ENCODE assay signal across 8 mouse cellular contexts in genomic region chr7:99980132-99980591, GRCm38 (mm10). TPM values are rescaled to one million over a fixed set of nuclear protein-coding genes. Genes with fewer than 3 reads are reported as not detected.
A peak's percentile ranks its signal among the peaks of the same experiment; 100 is the strongest.
DNase-seq lines count a peak whose midpoint lies in the region; ATAC-seq and TF ChIP-seq lines count a peak whose summit lies in the region.

TSS of gene Rnf169 (minus strand) at chr7:99980448.

- peak within 1 kb of the TSS; percentile 77 for H3K4me2 ChIP-seq in forebrain, embryonic 14.5 days (ENCODE audit: low read length)
- peak within 1 kb of the TSS; percentile 69 for H3K4me2 ChIP-seq in lung, embryonic 14.5 days

- TF ChIP-seq CTCF in layer of hippocampus, adult 2 months (conservative IDR thresholded peaks at IDR 0.05), result no peak
- TF ChIP-seq CTCF in lung, embryonic 14.5 days (IDR thresholded peaks at IDR 0.05; ENCODE audit: low read depth), result no peak
- TF ChIP-seq CTCF in olfactory bulb, adult 2 months (IDR thresholded peaks at IDR 0.05; ENCODE audit: insufficient read depth, low read depth, low read length), result no peak
- peak; percentile 18; the same call in 1 of the 2 replicates for TF ChIP-seq CTCF in thymus, adult 2 months (IDR thresholded peaks at IDR 0.05; ENCODE audit: borderline replicate concordance, control insufficient read depth, extremely low read depth, insufficient read depth, low read length, poor library complexity)

- peak within 1 kb of the TSS; percentile 96 for H3K27ac ChIP-seq in forebrain, embryonic 14.5 days (ENCODE audit: low read depth, low read length)
- H3K27ac ChIP-seq in layer of hippocampus, adult 2 months, result peak within 1 kb of the TSS; percentile 98
- peak within 1 kb of the TSS; percentile 96 for H3K27ac ChIP-seq in lung, embryonic 14.5 days (ENCODE audit: low read depth)
- 0 out of 2 replicates have a peak within 1 kb of the TSS, but pooled peaks have one; percentile 16 for H3K27ac ChIP-seq in olfactory bulb, adult 2 months (ENCODE audit: insufficient read depth, low read depth, low read length)
- no peak within 1 kb of the TSS; the same call in 1 of the 2 replicates for H3K27ac ChIP-seq in thymus, adult 2 months (ENCODE audit: control insufficient read depth, insufficient read depth, low read length)

- peak; percentile 86 for TF ChIP-seq POLR2A in olfactory bulb, adult 2 months (IDR thresholded peaks at IDR 0.05; ENCODE audit: insufficient read depth, low read depth, low read length)
- peak; percentile 93 for TF ChIP-seq POLR2A in thymus, adult 2 months (IDR thresholded peaks at IDR 0.05; ENCODE audit: control insufficient read depth, extremely low read depth, insufficient read depth, low read length, poor library complexity)

- intact Hi-C loops in heart, postnatal 25 days (cut with DNase I), result loop anchor here (10.0 kb wide), 1 partner anchor 355 kb away; the partner anchor contains the start of gene Tpbgl

- DNase-seq in ES-CJ7 (ENCODE audit: low read depth, low spot score), result peak; percentile 94
- DNase-seq in cerebellum, adult 11 months, result peak; percentile 91
- peak; percentile 97 for DNase-seq in forebrain, embryonic 14.5 days (ENCODE audit: low spot score)
- DNase-seq in heart, postnatal 25 days (ENCODE audit: low spot score), result peak; percentile 86
- DNase-seq in layer of hippocampus, adult 2 months (ENCODE audit: low spot score in 2 of 2), result peak; percentile 89 to 96
- DNase-seq in lung, embryonic 14.5 days, result peak; percentile 95
- DNase-seq in thymus, adult 2 months, result peak; percentile 90

- H3K9me3 ChIP-seq in forebrain, embryonic 14.5 days (replicated peaks; ENCODE audit: control insufficient read depth, low read length), result no peaks in the 10 kb centered on the region
- H3K9me3 ChIP-seq in lung, embryonic 14.5 days (ENCODE audit: low read depth, low read length), result no peaks in the 10 kb centered on the region

- H3K27me3 ChIP-seq in forebrain, embryonic 14.5 days (replicated peaks; ENCODE audit: control insufficient read depth, insufficient read depth, low read length), result no peaks in the 10 kb centered on the region
- no peaks in the 10 kb centered on the region for H3K27me3 ChIP-seq in lung, embryonic 14.5 days (ENCODE audit: insufficient read depth, low read length)
- H3K27me3 ChIP-seq in thymus, adult 2 months (ENCODE audit: control insufficient read depth, insufficient read depth, low read length), result no peaks in the 10 kb centered on the region

- under 1% methylated on average over 38 of the region's 55 CpGs for WGBS in forebrain, embryonic 14.5 days
- under 1% methylated on average over 55 of the region's 55 CpGs for WGBS in lung, embryonic 14.5 days
- 1% methylated on average over 55 of the region's 55 CpGs for WGBS in olfactory bulb, adult 2 months
- 3% methylated on average over 55 of the region's 55 CpGs for WGBS in thymus, adult 2 months

- H3K4me1 ChIP-seq in forebrain, embryonic 14.5 days (ENCODE audit: control insufficient read depth, insufficient read depth, low read length), result peaks cover 10% of the 10 kb centered on the region
- no peaks in the 10 kb centered on the region for H3K4me1 ChIP-seq in lung, embryonic 14.5 days (ENCODE audit: insufficient read depth)
- H3K4me1 ChIP-seq in olfactory bulb, adult 2 months (ENCODE audit: control insufficient read depth, insufficient read depth, low read length), result peaks cover 8% of the 10 kb centered on the region; the same call in 1 of the 2 replicates
- H3K4me1 ChIP-seq in thymus, adult 2 months (replicated peaks; ENCODE audit: control insufficient read depth, insufficient read depth, low read length), result peaks cover 11% of the 10 kb centered on the region

- H3K36me3 ChIP-seq in forebrain, embryonic 14.5 days (ENCODE audit: control insufficient read depth, insufficient read depth, low read length), result no peaks in the 10 kb centered on the region
- H3K36me3 ChIP-seq in lung, embryonic 14.5 days (ENCODE audit: insufficient read depth), result no peaks in the 10 kb centered on the region
- H3K36me3 ChIP-seq in thymus, adult 2 months (ENCODE audit: control insufficient read depth, insufficient read depth, low read length), result no peaks in the 10 kb centered on the region

- ATAC-seq in forebrain, embryonic 14.5 days, result peak; percentile 97
- peak; percentile 94 for ATAC-seq in lung, embryonic 14.5 days (ENCODE audit: insufficient read depth)

- H3K9ac ChIP-seq in forebrain, embryonic 14.5 days (ENCODE audit: low read length), result peak within 1 kb of the TSS; percentile 95
- H3K9ac ChIP-seq in lung, embryonic 14.5 days, result peak within 1 kb of the TSS; percentile 98

- peak within 1 kb of the TSS; percentile 95 for H3K4me3 ChIP-seq in forebrain, embryonic 14.5 days (ENCODE audit: low read depth, low read length)
- peak within 1 kb of the TSS; percentile 78 for H3K4me3 ChIP-seq in layer of hippocampus, adult 2 months
- peak within 1 kb of the TSS; percentile 92 for H3K4me3 ChIP-seq in lung, embryonic 14.5 days (ENCODE audit: low read depth, low read length)
- H3K4me3 ChIP-seq in olfactory bulb, adult 2 months (ENCODE audit: insufficient read depth, low read depth, low read length), result peak within 1 kb of the TSS; percentile 60
- H3K4me3 ChIP-seq in thymus, adult 2 months (ENCODE audit: control insufficient read depth, insufficient read depth, low read length), result peak within 1 kb of the TSS; percentile 95

RNA-seq across cellular contexts. Expression of gene Rnf169, which starts in this region (rescaled TPM):
- 3.6 and 4.9 TPM in 2 replicates for polyA plus RNA-seq in forebrain, embryonic 14.5 days (2014; fragmentation: Nextera tagmentation; extraction: Ambion mirVana)
- 10 to 100 TPM in 1 of 2 experiments, 1 to 10 TPM in 1; 9.8 to 10.2 TPM for total RNA-seq in heart, postnatal 25 days (2021)
- total RNA-seq in layer of hippocampus, adult 2 months (2021), result 10 to 100 TPM; 26.6 to 28.2 TPM
- 7.8 and 8.1 TPM in 2 replicates for polyA plus RNA-seq in lung, embryonic 14.5 days (2014; fragmentation: Nextera tagmentation; extraction: Ambion mirVana)
- 42.4 TPM in 1 of 2 replicates, not detected in the other for polyA plus RNA-seq in olfactory bulb, adult 2 months (2012; ENCODE audit: insufficient read depth, insufficient read length, low replicate concordance, missing spikeins)
- polyA plus RNA-seq in thymus, adult 2 months (2012; rRNA removed), result 13.3 and 16.4 TPM in 2 replicates
